Mouse (Mus musculus) thymus, postnatal 36 days (tissue): ENCODE measurements around the gene Cyld.
A peak's percentile ranks its signal among the peaks of the same experiment; 100 is the strongest.
"Not testable (repeated sequence)": the region's sequence is repeated elsewhere in the genome, so short reads cannot be mapped to it uniquely, and the experiment has no call there.

Experiments used
- DNase-seq, 2 experiments: peaks; one replicate each; pipeline ENCODE4 v3.0.0; 2022; ENCODE audit warnings: mixed read lengths in 2 of 2

Cyld gene

DNA sequence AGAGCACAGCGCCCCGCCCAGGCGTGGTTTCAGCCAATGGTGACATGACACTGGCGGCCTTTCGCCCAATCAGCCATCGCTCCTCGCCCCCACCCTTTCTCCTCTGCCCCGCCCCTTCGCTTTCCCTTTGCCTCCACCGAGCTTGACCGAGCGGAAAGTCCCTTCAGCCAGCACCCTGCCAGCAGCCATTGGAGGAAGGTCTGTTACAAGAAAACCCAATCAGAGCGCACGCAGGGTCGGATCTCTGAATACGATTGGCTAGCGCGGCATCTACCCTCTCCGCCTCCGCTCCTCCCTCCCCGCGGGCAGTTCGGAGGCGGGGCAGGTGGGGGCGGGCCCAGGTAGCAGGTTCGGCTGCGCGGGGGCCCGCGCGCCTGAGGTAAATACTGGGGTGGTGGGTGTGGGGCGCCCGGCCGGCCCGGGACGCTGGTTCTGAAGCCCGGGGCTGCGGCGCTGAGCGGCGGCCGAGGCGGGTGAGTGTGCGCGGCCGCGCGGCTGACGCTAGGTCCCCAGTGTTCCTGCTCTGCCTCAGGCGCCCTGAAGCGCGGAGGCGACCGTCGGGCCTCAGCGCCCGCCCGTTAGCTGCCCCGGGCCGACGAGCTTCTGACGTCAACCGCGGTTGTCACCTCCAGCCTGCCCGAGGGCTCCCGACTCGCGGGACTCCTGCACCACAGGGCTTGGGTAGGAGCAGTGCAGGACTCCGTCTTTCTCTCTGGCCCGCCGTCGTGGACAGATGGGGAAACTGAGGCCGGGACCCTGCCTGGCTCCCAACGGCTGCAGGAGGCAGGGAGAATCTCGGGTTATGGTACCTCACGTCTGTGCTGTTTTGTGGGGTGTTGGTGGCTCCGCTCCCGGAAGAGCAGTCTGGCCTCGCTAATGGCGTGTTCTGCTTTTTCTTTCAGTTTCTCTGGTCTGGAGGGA, at the start of gene Cyld:
Gene Cyld (plus strand): TSS at position 308 of the 921 bp plus-strand sequence.
- peak; percentile 98 for DNase-seq

DNA sequence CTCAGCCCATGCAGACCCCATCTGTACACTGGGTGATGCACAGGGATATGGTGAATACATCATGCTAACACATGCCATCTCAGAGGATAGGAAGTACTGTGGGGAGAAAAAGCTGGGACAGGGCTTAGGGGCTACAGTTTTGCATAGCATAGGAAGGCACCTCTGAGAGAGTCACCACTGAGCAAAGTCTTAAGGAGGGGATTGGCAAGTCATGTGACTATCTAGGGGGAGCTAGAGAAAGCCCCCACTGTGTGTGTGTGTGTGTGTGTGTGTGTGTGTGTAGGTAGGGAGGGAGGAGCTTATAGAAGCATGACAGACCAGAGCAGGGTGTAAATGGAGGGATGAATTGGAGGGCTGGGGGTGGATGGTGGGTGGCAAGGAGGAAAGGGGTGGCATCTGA, 48.5 kb upstream of the Cyld start:
- DNase-seq, result no peak

DNA sequence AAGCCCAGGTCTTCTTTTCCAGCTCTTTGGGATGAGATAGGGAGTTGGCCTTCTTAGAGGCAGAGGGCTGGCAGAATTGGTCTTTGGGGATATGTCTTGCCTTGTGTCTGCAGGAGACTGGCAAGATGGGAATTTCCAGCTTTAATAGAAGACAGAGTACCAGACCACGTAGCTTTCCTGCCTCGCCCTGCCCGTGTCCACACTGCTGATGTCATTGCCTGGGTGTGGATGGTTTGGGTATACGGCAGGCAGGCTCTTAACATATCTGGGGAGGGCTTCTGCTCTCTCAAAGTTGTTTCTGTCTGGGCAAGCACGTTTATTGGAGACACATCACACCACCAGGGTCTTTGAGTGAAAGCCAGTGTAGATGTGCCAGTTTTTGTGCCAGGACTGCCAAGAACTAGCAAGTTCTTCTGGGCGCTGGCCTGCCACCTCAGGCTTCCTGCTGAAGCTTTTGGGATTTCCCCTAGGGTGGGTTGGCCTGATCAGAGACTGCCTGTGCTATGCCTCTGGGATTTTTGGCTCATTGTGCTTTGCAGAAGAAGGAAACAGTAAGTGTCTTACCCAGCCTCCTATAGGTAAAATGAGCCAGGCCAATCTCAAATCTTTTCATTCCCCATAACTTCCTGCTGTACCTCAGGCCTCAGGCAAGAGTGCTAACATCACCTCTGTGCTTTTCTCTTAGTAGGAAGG, 46.7 kb upstream of the Cyld start:
- no peak for DNase-seq

DNA sequence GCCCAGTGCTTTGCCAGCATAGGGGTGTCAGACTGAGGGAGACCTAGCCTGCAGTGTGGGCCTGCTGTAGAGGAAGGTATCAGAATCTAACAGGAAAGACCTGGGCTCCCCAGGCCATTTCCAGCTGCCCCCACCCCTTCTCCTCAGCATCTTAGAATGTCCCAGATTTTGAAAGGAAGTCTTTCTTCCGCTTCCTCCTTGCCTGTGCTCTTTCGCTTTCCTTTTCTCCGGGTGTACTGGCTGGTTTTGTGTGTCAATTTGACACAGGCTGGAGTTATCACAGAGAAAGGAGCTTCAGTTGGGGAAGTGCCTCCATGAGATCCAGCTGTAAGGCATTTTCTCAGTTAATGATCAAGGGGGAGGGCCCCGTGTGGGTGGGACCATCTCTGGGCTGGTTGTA, 45.7 kb upstream of the Cyld start:
- DNase-seq, result not testable (repeated sequence)

DNA sequence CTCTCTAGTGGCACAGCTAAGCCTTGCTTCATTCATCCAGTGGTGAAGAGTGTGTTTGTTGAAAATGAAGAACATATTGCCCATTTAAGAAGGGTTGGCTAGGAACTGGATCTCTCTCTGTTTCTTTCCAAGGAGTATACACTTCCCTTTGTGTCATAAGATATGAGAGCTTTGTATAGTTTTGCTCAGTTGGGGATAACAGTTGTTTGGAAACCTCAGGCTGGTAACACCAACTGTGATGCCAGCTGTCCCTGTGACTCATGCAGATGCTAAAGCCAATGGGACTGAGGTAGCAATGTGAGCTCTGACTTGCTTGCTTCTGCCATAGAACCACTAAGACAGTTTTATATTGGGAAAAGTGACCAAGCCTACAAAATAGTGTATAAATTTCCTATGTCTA, 41.5 kb upstream of the Cyld start:
- no peak for DNase-seq

DNA sequence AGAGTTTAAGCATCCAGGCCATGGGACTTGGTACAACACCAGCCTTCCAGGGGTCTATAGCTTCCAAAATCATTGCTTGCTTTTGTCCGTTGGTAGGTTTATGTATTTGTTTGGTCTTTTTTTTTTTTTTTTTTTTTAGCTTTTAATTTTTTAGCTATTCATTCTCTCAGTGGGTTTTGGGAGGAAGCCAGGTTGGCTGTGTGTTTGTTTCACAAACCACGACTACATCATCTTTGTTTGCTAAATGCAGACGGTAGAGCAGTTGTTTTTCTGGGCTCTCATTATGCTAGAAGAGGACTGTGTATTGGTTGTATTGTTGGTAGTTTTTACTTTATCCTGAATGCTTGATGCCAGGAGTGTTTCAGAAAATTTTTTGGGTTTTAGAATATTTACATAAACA, 37.0 kb upstream of the Cyld start:
- no peak for DNase-seq

DNA sequence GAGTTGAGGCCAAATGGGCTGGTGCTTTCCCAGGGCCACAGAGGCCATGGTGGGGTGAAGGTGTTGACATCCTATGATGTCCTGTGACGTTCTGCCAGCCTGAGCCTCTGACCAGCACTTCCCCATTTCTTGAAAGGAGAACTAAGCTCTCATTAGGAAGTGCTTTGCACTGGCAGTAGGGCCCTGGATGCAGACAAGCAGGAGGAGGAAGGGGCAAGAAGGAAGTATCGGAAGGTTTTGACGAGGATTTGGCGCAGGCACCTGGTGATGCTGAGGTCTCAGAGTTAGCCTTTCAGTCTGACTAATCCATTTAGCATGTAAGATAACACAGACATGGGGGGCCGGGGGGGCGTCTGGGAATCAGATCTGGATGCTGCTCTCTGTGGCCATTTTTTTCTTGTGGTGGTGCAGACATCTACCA, 34.4 kb upstream of the Cyld start:
- DNase-seq, result no peak

DNA sequence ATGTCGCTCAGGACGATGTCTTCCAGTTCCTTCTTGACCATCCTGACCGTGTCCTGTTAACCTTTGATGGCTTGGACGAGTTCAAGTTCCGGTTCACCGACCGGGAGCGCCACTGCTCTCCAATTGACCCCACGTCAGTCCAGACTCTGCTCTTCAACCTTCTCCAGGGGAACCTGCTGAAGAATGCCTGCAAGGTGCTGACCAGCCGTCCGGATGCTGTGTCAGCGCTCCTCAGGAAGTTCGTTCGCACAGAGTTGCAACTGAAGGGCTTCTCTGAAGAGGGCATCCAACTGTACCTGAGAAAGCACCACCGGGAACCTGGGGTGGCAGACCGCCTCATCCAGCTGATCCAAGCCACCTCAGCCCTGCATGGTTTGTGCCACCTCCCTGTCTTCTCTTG, 32.7 kb upstream of the Cyld start:
- no peak for DNase-seq

DNA sequence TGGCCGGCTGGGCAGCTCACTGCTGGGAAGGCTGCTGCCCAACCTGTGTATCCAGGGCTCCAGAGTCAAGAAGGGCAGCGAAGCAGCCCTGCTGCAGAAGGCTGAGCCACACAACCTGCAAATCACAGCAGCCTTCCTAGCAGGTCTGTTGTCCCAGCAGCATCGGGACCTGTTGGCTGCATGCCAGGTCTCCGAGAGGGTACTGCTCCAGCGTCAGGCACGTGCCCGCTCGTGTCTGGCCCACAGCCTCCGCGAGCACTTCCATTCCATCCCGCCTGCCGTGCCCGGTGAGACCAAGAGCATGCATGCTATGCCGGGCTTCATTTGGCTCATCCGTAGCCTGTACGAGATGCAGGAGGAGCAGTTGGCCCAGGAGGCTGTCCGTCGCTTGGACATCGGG, 31.9 kb upstream of the Cyld start:
- DNase-seq, result no peak

DNA sequence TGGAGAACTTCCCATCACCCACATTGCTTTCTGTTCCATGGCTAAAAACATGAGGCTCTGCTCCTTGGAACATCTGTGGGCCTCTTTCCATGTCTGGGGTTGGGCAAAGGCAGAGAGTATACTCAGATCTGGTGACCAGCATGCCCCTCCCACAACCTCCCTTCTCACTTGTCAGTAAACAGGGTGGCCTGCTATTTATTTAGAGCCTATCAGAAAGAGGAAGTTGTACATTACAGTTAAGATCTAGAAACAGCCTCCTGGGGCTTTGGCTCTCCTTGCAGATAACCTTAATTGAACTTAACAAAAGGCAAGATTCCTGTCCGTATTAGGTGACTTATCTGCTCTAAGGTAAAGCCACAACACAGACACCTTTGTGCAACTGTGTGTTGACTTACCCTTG, 30.4 kb upstream of the Cyld start:
- no peak for DNase-seq

DNA sequence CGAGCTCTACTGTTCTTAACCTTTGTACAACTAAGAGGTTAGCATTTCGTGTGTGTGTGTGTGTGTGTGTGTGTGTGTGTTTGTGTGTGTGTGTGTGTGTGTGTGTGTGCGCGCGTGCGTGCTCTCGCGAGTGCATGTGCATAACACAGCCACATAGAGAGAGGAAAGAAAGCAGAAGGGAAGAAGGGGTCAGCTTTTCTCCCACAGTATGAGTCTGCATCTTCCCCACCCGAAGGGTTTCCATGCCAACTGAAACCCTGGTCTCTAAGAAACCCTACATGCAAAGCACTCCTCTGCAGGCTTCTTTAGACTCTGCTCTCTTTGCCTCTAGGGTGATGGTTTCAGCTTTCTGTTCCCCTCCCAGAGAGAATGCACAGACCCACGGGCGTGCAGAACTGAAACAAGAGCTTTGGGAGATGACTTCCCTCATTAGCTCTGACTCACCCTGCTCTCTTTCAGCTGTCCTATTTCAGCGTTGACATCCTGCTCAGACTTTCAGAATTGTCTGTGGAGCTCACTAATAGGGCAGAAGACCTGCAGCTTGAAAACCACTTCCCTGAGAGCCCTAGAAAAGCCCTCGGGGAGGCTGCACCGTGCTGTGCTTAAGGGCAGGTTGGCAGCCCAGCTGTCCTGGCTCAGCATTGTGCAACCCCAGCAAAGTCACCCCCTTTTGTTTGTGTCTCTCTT, 28.3 kb upstream of the Cyld start:
- peak; percentile 38 to 59 for DNase-seq

DNA sequence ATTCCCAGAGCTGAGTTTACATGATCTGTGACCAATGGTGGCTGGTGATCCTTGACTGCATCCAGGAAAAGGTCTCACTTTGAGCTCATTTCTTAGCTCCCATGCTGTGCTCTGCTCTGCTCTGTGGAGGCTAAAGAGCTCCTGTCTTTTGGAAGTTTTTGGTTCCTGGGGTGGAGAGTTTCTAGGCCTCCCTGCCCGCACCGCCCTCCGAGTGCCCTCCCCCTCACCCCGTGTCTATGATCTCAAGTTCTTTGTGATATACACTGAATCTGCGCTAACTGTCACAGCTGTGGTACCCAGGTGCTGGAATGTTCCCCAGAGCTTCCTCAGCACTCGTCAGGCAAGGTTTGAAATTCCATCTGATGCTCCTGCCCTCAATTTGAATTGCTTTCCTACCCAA, 26.0 kb upstream of the Cyld start:
- DNase-seq, result peak; percentile 36 to 57

DNA sequence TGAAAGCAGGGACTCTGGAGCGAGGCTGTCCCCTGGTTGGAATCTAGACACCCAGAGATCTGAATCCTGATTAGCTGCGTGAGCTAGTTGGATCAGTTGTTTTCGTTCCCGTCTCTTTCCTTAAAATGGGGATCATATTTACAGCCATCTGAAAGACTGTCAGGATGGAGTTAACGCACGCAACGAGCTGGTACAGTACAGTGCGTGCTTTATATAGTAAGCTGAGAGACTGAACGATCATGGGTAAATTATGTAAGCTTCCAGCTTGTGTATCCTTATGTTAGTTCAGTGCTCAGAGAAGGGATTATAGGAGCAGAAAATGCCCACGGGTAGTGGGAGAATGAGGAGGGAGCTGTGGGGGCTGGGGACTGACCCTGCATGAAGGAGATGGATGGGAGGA, 25.3 kb upstream of the Cyld start:
- peak in 1 of 2 experiments; percentile 1 for DNase-seq

DNA sequence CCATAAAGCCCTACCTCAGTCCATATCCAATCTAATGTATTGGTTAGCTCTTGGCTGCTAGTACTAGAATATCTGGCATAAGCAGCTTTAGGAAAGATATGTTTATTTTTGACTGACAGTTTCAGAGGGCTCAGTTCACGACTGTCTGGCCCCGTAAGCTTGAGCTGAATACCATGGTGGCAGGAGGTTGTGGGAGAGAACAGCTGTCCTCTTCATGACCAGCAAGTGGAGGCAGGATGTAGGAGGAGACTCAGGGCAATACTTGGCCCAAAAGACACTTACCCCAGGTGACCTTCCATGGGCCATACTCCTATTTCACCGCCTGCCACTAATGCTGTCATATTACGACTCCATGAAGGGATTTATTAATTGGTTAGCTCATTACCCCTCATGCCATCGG, 23.0 kb upstream of the Cyld start:
- no peak for DNase-seq

DNA sequence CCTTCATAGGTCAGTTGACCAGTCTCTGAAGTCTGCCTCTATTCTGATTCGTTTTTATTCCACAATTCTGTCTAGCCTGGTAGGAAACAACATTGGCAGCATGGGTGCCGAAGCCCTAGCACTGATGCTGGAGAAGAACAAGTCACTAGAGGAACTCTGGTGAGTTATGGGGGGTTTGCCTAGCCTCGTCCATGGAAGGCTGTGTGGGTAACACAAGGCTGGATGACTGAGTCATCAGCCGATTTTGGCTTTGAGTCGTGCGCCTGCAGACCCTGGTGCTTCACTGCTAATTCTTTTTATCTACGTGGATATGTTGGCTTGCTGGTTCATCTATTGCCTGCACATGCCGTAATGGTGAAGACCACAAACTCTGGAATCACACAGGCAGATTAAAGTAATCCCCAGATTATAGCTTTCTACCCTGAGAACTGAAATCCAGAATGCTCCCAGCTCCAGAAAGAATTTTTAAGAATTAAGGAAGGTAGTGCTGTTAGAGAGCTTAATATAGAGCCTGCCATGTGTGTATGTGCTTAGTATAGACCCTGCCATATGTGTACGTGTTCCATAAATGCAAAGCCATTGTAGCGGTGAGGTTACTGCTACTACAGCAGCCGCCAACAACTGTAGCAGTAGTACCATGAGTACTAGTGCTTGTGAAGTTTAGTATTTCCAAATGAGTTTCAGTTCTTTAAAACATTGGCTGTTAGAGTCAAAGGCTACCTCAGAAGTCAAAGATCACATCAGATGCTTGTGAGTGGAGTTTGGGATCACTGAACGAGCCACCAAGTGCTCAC, 21.3 kb upstream of the Cyld start:
- no peak for DNase-seq

DNA sequence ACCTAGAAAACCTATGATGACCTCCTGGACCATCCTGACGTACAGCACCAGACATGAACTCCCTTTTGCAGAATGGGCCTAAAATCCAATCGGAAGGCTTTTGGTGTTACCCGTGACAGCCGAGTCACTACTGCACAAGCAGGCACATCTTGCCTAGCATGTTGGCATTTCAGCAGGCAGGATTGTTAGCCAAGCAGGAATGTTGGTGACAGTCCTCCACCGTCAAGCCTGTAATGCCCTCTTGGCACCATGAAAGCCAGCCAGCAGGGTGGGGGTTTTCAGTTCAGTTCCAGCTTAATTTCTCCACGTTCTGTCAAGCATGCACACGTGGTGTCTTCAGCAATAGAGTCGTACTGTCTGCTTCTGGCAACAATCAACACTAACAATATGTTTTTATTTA, 19.8 kb upstream of the Cyld start:
- no peak for DNase-seq

DNA sequence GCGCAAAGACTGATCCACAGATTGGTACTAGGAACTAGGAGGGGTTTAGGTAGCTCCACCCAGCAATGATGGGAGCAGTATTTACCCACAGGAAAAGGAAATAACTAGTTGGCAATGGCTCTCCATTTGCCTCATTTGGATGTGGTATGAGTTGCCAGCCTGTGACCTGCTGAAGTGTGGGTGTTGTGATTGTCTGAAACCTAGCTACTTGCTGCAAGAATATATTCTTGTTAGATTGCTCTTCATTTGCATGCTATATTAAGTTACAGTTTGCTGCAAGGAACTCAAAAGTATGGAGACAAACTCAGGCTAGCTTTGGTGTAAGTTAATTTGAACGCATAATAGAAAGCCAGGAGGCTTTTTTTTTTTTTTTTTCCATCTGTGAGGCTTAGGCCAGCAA, 16.3 kb upstream of the Cyld start:
- DNase-seq, result no peak

DNA sequence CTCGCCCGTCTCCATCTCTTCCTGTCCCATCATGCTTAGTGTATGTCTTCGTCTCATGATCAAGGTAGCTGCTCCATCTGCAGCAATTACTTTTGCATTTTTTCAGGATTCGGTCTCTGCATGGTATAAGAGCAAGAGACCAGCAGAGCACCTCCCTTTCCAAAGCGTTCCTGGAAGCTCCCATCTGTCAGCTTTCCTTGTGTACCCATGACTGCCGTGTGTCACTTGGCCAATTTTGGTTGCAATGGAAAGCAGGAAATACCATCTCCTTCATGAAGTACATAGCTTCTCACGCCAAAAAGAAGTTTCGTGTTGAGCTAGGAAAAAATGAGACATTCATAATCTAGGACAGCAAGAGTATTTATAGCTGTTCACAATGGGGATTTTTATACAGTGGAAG, 15.8 kb upstream of the Cyld start:
- no peak for DNase-seq

DNA sequence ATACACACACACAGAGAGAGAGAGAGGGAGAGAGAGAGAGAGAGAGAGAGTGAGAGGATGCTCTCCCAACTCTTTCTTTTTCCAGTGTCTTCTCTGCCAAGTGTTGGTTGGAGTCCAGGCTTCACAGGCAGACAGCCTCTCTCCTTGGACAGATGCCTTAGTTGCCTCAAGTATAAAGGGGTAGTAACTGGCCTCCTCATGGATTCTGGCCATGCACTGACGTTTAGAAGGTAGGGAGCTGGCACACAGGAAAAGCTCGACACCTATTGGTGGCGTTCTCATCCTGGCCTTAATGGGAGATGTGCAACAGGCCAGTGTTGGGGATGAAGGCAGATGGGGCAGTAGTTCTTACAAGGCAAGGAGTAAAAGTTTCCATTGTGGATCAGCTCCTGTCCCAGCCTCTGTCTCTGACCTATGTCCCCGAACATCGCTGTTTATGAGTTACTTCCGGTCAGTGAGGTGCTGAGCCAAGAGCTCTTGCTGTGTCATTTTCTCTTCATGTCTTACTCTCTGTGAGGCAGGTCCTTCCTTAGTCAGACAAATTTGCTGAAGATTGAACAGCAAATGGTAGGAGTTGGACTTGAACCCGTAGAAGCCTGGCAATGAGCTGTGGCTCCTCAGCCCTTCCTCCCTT, 13.1 kb upstream of the Cyld start:
- DNase-seq, result no peak

DNA sequence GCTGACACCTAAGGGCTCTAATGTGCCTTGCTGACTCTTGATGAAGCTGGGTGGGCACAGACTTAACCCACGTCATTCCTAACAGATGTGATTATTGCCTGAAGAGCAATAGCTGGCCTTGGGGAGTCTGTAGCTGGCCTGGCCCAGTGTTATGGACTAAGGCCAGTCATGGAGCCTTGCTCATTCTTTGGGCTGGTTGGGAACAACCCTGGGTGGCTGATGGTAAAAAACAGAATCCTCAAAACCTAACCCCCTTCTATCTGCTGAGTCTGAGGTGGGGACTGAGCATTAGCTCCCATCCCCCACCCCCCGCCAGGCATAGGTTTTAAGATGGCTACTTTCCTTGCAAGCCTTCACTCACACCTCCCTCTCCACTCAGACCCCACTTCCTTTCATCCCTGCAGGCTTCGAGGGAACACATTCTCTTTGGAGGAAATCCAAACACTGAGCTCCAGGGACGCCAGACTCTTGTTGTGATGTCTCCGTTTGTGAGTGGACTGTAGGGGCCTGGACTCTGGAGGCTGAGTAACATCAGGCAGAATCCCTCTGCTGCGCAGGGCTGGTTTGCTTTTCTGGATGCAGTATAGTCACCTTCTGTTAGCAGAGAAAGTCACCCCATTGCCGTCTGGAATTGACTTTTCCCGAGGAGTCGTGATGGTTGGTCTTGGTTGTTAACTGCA, 10.5 kb upstream of the Cyld start:
- no peak for DNase-seq

DNA sequence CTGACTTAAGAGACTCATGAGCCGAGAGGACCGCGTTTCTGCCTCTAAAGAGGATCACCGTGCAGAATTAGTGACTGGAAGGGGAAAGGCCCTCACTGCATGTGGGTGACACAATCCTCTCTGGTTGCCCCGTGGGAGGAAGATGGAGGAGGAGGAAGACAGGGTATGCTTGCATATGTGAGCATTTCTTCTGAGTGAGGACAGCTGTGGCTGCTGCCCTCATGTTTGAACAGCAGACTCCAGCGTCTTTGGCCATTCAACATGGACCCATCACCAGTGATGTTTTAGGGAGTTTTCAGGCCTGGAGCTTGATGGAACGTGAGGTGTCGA, 10.0 kb upstream of the Cyld start:
- no peak for DNase-seq

DNA sequence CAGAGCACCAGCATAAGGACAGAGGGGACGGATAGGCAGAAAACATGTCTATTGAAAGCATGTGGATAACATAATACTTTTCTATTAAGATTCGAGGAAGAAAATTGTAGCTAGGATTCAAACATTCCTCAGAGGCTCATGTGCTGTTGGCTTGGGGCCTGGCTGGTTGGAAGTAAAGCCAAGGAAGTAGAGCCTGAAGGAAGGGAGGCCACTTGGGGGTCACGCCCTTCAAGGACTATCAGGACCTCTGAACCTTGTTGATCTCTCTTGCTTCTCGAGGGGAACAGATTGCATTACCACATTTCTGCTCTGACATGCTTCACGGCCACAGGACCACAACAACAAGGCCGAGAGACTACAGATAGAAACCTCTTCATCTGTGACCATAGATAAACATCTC, 7.7 kb upstream of the Cyld start:
- DNase-seq, result no peak
